Mouse (Mus musculus): ENCODE results near the gene Prph. TPM values are rescaled to one million over a fixed set of nuclear protein-coding genes. Genes with fewer than 3 reads are reported as not detected.
"Not testable (repeated sequence)": the region's sequence is repeated elsewhere in the genome, so short reads cannot be mapped to it uniquely, and the experiment has no call there.

The Prph gene
- polyA plus RNA-seq, 1 experiment from 2014 or later = 0.76 TPM

DNA sequence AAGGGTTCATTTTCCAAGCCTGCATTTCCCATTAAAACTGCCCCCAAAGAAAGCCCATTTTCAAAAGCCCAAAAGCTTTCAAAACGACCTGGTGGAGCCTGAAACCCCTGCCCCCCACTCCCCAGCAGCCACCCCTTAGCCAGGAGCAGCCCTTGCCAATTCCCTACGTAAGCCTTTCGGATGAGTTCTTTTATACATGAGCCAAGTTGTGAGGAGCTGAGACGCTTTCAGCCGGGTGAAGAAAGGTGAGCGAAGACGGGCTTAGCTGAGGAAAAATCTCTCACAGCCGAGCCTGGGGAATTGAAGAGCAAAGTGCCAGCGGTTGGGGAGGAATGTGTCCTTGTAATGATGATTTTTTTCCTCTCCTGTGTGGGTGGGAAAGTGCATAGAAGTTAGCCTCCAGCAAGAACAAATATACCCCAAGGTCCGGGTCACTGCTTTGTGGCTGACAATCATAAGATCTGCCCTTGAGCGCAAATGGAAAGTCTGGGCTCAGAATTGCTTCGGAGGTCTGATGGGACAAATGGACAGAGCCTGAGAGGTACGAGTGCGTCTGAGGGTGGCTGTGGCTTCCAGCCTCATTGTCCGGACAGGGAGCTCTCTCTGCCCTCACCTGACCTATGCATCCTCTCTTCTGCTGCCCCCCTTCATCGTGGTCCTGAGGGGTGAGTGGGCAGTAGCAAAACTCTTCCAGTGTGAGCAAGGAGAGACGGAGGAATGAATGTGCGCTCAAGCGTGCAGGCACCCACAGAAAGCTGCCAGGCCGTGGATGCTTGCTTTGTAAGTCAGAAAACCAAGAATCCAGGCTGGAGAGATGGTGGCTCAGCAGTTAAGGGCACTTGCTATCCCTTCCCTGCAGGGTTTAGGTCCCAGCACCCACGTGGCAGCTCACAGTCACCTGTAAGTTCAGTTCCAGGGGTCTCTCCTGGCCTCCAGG lies 13.8 kb upstream of the Prph start:
- in situ Hi-C loops (cut with MboI; ENCODE audit: low pct_unique_long_range_greater_than_20kb) = no loop called here
- no peak for DNase-seq (ENCODE audit: low read depth, low spot score)
- CTCF ChIA-PET = interaction anchor here (0.9 to 3.3 kb wide), 9 partner anchors 9 to 82 kb away, joined by 3 to 37 read pairs (median 3); partner anchors contain the start of genes Troap and Tuba1c
- TF ChIP-seq CTCF (IDR thresholded peaks at IDR 0.05) = no peak
- peak; percentile 54 for ATAC-seq
- POLR2A ChIA-PET = interaction anchor here (0.7 to 3.9 kb wide), 4 partner anchors 11 to 54 kb away, joined by 3 to 46 read pairs (median 4); partner anchors contain the start of genes Troap and Tuba1c
- H3K27me3 ChIP-seq = no peaks in the 10 kb centered on the region

DNA sequence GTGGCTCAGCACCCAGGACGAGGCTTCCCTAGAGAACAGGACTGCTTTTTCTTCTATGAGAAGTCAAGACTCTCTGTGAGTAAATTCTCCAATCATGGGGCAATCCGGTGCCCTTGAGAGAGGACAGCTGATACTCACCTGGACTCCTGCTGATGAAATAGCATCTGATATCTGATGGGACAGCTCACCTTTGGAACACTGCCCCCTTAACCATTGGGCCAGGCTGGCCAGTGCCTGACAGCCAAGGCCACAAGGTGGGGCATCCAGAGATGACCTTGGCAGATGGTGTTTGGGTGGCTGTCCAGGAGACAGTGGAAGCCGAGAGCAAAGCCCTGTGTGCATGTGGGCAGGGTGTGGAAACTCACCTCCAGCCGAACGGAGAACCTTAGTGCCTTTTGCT lies 12.6 kb upstream of the Prph start:
- in situ Hi-C loops (cut with MboI; ENCODE audit: low pct_unique_long_range_greater_than_20kb) = no loop called here
- DNase-seq (ENCODE audit: low read depth, low spot score) (no peak), ATAC-seq (no peak)
- H3K27me3 ChIP-seq = no peaks in the 10 kb centered on the region
- ChIA-PET POLR2A (interaction anchor here (3.9 kb wide), 1 partner anchor 12 kb away, joined by 46 read pairs; the partner anchor contains the start of gene Tuba1c), CTCF (interaction anchor here (1.2 to 3.3 kb wide), 4 partner anchors 11 to 32 kb away, joined by 3 to 37 read pairs (median 16); partner anchors contain the start of genes Troap and Tuba1c)
- TF ChIP-seq CTCF (IDR thresholded peaks at IDR 0.05) = no peak

DNA sequence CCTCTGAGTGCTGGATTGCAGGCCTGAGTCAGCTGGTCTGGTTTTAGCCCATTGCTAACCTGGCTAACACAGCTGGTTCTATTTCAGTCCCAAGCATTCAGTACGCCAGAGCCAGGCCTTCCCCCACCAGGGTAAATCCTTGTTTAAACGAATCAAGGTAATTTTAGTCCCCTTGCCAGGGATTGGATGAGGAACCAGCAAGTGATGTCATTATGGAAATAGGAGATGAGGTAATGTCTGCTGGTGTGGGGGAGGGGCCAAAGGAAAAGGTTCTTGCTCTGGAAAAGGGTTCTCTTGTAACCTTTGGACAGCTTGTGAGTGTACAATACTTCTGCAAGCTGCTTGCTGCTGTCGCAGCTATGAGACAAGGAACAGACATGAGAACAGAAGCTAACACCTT lies 10.1 kb upstream of the Prph start:
- no peak for ATAC-seq
- POLR2A ChIA-PET = no interaction called here
- CTCF ChIA-PET = interaction anchor here (0.8 to 1.3 kb wide), 2 partner anchors 13 to 20 kb away, joined by 3 to 4 read pairs; no protein-coding TSS in a partner anchor
- in situ Hi-C loops (cut with MboI; ENCODE audit: low pct_unique_long_range_greater_than_20kb) = loop anchor here (5.0 kb wide), 1 partner anchor 67 kb away; no protein-coding TSS in a partner anchor
- TF ChIP-seq CTCF (IDR thresholded peaks at IDR 0.05) = no peak
- no peaks in the 10 kb centered on the region for H3K27me3 ChIP-seq
- no peak for DNase-seq (ENCODE audit: low read depth, low spot score)

DNA sequence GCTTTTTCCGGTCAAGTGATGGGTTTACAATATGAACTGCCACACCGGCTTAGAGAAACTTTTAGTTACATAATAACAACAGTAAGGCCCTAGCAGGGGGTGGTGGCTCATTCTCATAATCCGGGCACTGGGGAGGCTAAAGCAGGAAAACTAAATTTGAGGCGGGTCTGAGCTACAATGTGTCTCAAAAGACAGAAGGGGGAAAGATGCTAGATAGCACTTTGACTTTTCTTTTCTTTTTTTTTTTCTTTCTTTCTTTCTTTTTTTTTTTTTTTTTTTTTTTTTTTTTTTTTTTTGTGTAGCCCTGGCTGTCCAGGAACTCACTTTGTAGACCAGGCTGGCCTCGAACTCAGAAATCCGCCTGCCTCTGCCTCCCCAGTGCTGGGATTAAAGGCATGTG lies 9.2 kb upstream of the Prph start:
- CTCF ChIA-PET = interaction anchor here (1.3 kb wide), 1 partner anchor 21 kb away, joined by 4 read pairs; no protein-coding TSS in a partner anchor
- POLR2A ChIA-PET = interaction anchor here (0.7 kb wide), 1 partner anchor 21 kb away, joined by 4 read pairs; no protein-coding TSS in a partner anchor
- not testable (repeated sequence) for DNase-seq (ENCODE audit: low read depth, low spot score); ATAC-seq; H3K27me3 ChIP-seq
- in situ Hi-C loops (cut with MboI; ENCODE audit: low pct_unique_long_range_greater_than_20kb) = loop anchor here (5.0 kb wide), 1 partner anchor 67 kb away; no protein-coding TSS in a partner anchor

DNA sequence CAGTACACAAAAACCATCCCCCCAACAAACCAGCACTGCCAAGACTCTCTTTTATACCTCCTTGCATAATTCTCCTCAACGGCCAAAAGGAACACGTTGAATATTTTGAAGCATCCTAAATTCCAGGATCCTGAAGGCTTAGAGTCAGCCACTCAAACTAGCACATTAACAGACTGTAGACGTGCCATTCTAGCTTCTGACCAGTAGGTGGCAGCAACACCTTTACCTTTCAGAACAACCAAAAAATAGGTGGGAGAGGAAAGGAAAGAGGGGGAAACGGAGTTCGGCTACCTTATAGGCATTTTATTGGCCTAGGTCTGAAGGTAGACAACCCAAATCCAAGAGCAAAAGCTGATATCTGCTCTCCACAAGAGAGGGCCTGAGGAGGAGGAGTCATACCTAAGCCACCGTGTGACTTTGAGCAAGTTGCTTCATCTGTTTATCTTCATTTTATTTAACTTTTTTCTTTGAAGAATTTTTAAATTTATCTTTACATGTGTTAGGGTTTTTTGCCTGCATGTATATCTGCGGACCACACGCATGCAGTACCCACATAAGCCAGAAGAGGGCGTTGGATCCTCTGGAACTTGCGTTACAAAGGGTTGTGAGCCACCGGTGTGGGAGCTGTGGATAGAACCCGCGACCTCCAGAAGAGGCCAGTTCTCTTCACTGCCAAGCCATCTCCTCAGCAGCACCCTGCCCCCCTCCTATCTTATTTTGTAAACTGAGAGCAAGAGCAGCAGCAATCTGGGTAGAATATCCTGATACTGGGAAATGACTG lies 5.3 kb upstream of the Prph start:
- no peaks in the 10 kb centered on the region for H3K27me3 ChIP-seq
- ATAC-seq = no peak
- TF ChIP-seq CTCF (IDR thresholded peaks at IDR 0.05) = no peak
- DNase-seq (ENCODE audit: low read depth, low spot score) = no peak
- ChIA-PET POLR2A (interaction anchor here (0.6 kb wide), 1 partner anchor 47 kb away, joined by 3 read pairs; no protein-coding TSS in a partner anchor), CTCF (interaction anchor here (0.7 to 4.4 kb wide), 19 partner anchors 9 to 216 kb away, joined by 3 to 26 read pairs (median 5); partner anchors contain the start of gene Troap)
- in situ Hi-C loops (cut with MboI; ENCODE audit: low pct_unique_long_range_greater_than_20kb) = loop anchor here (5.0 kb wide), 1 partner anchor 63 kb away; no protein-coding TSS in a partner anchor

DNA sequence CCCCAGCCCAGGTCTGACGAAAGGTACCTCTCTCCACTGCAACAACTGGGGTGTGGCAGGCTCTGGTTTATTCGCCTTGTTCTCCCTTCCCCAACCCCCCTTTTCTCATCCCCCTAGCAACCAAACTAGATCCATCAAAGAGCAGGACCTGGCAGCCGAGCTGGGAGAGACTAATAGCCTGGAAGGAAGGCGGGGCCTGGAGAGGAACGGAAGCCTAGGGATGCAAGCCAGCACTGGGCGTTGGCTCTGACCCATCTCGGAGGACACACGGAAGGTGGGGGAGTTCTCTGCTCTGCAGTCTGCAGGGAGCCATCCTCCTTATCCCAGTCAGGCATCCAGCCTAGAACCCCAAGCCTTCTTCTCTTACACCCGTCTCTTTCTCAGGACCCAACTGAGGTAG lies 1.6 kb upstream of the Prph start:
- CTCF ChIA-PET = interaction anchor here (1.4 kb wide), 1 partner anchor 27 kb away, joined by 3 read pairs; no protein-coding TSS in a partner anchor
- in situ Hi-C loops (cut with MboI; ENCODE audit: low pct_unique_long_range_greater_than_20kb) = no loop called here
- DNase-seq (ENCODE audit: low read depth, low spot score) (no peak), ATAC-seq (no peak)
- POLR2A ChIA-PET = no interaction called here
- H3K27me3 ChIP-seq = no peaks in the 10 kb centered on the region
- no peak for TF ChIP-seq CTCF (IDR thresholded peaks at IDR 0.05)

- in situ Hi-C loops (cut with MboI; ENCODE audit: low pct_unique_long_range_greater_than_20kb) = no loop called here
- CTCF ChIA-PET = interaction anchor here (1.3 to 1.6 kb wide), 4 partner anchors 29 to 43 kb away, joined by 3 to 7 read pairs (median 4); no protein-coding TSS in a partner anchor
- DNase-seq (ENCODE audit: low read depth, low spot score) (no peak), ATAC-seq (no peak)
- H3K27me3 ChIP-seq = no peaks in the 10 kb centered on the region
- POLR2A ChIA-PET = interaction anchor here (0.6 to 1.4 kb wide), 2 partner anchors 19 to 229 kb away, joined by 3 read pairs; partner anchors contain the start of gene Troap
- no peak for TF ChIP-seq CTCF (IDR thresholded peaks at IDR 0.05)
Measured at GRCm38 (mm10) chr15:99055511-99055961, 562 bp downstream of the Prph start.

DNA sequence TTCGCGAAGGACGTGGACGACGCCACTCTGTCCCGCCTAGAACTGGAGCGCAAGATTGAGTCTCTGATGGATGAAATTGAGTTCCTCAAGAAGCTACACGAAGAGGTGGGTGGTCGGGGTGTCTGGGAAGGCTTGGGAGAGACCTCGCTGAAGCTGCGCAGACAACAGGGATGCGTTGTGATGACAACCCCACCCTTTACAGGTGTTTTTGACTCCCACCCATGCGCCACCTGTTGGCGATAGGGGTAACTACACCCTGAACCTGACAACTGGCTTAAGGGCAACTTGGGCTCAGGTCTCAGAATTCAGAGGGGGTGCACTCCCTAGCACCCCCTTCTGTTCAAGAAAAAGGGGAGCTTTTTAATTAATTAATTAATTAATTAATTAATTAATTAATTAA lies 1.4 kb downstream of the Prph start:
- POLR2A ChIA-PET = interaction anchor here (1.4 kb wide), 1 partner anchor 18 kb away, joined by 3 read pairs; the partner anchor contains the start of gene Troap
- no peak for TF ChIP-seq CTCF (IDR thresholded peaks at IDR 0.05)
- in situ Hi-C loops (cut with MboI; ENCODE audit: low pct_unique_long_range_greater_than_20kb) = no loop called here
- DNase-seq (ENCODE audit: low read depth, low spot score) = no peak
- ATAC-seq = no peak
- H3K27me3 ChIP-seq = no peaks in the 10 kb centered on the region
- CTCF ChIA-PET = interaction anchor here (0.6 to 1.6 kb wide), 5 partner anchors 13 to 57 kb away, joined by 3 to 7 read pairs (median 4); no protein-coding TSS in a partner anchor

DNA sequence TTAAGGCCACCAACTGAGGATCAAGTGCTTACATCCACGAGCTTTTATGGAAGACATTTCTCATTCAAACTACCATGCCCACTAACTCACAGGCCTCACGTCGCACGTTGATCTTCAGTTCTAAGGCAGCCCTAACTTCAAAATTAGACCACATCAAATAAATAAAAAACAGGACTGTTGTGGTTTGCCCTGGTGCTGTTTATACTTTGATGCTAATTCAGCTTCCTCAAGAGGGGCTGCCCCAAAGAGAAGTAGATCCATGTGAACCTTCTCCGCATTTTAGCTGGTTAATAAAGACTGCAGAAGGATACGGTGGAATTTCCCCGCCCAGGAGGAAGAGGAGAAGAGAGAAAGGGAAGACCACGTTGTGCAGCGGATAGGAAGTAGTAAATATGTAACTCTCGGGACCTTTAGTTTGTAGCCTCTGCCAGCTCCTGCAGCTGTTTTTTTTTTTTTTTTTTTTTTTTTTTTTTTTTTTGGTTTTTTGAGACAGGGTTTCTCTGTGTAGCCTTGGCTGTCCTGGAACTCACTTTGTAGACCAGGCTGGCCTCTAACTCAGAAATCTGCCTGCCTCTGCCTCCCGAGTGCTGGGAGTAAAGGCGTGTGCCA lies 10.7 kb downstream of the Prph start:
- POLR2A ChIA-PET = no interaction called here
- CTCF ChIA-PET = interaction anchor here (1.1 kb wide), 1 partner anchor 17 kb away, joined by 3 read pairs; no protein-coding TSS in a partner anchor
- in situ Hi-C loops (cut with MboI; ENCODE audit: low pct_unique_long_range_greater_than_20kb) = no loop called here

More for the DNA sequence above, 10.7 kb downstream of the Prph start:
- peaks cover 3% of the 10 kb centered on the region for H3K27me3 ChIP-seq
- ATAC-seq (no peak), DNase-seq (ENCODE audit: low read depth, low spot score) (no peak)
- no peak for TF ChIP-seq CTCF (IDR thresholded peaks at IDR 0.05)

All from Patski (cell line).